Mouse (Mus musculus) adrenal gland, postnatal 14 days (tissue): ENCODE data around the gene Aldh4a1. TPM values are rescaled to one million over a fixed set of nuclear protein-coding genes. Genes with fewer than 3 reads are reported as not detected.

Source experiments
- DNase-seq: peaks from one replicate; pipeline ENCODE4 v3.0.0; 2021; ENCODE audit warnings: mixed read lengths
- total RNA-seq: library from RNA; stranded (reverse); gene quantifications from 2 replicates; pipeline ENCODE4 v1.2.3, GENCODE M21; 2021

The Aldh4a1 gene
- total RNA-seq, 1 experiment from 2014 or later = 97.6 TPM

GRCm38 (mm10) chr4:139623434-139624115, 909 bp downstream of the Aldh4a1 start:
- DNase-seq = no peak

DNA sequence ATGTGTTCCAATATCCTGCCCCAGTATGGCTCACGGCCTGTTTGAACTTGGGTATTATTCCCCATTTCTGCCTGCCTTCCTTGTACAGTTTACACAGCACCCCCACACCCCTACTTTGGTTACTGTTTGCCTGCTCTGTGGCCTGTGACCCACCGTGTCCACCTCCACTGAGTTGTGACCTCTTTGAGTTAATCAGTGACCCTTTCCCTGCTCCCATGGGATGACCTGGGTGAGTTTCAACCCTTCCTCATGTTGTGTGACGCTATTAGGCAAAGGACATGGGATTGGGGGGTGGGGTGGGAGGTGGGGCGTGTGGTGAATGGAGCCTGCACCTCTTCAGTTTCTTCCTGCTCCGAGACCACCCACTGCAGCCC, 1.4 kb downstream of the Aldh4a1 start:
- DNase-seq = no peak

DNA sequence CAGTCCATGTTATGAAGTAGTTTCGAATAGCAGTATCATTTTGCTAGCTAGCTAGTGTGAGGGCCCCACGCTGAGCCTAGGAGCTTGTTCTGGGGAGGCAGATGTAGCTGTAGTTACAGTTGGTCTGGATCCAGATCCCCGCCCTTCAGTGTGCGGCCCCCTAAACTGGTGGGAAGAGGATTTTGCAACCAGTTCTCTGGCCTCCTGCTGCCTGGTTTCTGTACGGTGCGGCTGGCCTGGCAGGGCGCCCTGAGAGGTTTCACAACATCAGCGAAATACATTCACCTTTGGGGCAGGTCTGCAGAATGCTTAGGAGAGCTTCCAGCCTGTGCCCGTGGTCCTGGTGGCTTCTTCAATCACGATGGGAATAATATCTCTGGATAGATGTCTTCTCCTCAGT, 2.0 kb downstream of the Aldh4a1 start:
- peak; percentile 61 for DNase-seq

GRCm38 (mm10) chr4:139627361-139627760, 4.7 kb downstream of the Aldh4a1 start:
- no peak for DNase-seq

GRCm38 (mm10) chr4:139630171-139630570, 7.5 kb downstream of the Aldh4a1 start:
- DNase-seq = no peak

- peak; percentile 51 for DNase-seq
Measured at GRCm38 (mm10) chr4:139631141-139631540, 8.5 kb downstream of the Aldh4a1 start.

- DNase-seq = no peak
Measured at GRCm38 (mm10) chr4:139631569-139632253, 9.0 kb downstream of the Aldh4a1 start.

- DNase-seq = no peak
Measured at GRCm38 (mm10) chr4:139632254-139632580, 9.6 kb downstream of the Aldh4a1 start.

GRCm38 (mm10) chr4:139636373-139636772, 13.7 kb downstream of the Aldh4a1 start:
- peak; percentile 86 for DNase-seq

DNA sequence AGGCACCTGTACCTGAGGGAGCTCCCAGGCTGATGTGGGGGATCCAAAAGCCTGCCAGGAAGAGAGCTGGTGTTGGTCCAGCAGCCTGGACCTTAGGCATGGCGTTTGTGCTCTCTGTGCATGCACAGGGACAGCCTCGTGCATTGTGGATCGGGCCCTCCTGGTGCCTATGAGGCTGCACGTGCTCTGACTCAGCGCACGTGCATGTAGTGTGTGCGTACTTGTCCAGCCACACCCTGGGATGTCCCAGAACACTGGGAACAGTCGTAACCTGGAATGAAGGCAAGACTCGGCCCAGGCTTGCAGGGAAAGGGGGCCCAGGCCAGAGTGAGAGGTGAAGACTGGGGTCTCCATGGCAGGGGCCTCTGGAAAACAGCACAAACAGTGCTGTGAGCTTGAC, 15.2 kb downstream of the Aldh4a1 start:
- no peak for DNase-seq

DNA sequence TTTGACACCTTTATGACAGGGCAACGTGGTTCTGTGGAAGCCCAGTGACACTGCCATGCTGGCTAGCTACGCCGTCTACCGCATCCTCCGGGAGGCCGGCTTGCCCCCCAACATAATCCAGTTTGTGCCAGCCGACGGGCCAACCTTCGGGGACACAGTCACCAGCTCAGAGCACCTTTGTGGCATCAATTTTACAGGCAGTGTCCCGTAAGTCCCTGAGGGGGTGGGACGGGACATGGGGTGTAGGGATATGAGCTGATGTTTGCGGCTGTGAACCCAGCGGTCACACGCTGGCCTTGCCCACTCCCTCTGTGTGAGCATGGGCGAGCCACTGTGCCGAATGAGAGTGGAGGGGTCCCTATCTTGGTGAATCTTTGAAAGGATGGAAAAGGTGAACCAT, 15.7 kb downstream of the Aldh4a1 start:
- no peak for DNase-seq

GRCm38 (mm10) chr4:139639801-139640200, 17.1 kb downstream of the Aldh4a1 start:
- DNase-seq = no peak

- DNase-seq = no peak
Measured at GRCm38 (mm10) chr4:139640333-139640732, 17.7 kb downstream of the Aldh4a1 start.

DNA sequence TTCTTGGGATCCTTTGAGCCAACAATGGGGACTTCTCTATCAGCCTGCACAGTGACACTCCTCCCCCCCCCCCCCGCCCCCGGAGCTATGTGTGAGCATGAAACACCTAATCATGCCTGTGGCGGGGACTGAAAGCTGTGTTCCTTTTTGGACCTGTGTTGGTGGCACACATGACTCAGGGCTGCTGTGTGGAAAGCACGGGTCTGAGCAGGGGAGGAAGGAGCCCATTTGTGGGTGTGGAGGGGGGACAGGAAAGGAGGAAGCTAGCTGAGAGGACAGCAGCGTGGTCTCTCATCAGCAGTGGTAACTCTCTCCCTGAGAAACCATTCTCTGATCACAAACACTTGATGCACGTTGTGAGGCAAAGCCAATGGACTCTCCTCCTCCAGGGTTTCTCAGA, 18.1 kb downstream of the Aldh4a1 start:
- DNase-seq = no peak

GRCm38 (mm10) chr4:139641829-139642425, 19.3 kb downstream of the Aldh4a1 start:
- peak; percentile 55 for DNase-seq

- DNase-seq = peak; percentile 90
Measured at GRCm38 (mm10) chr4:139643972-139644371, 21.3 kb downstream of the Aldh4a1 start.

DNA sequence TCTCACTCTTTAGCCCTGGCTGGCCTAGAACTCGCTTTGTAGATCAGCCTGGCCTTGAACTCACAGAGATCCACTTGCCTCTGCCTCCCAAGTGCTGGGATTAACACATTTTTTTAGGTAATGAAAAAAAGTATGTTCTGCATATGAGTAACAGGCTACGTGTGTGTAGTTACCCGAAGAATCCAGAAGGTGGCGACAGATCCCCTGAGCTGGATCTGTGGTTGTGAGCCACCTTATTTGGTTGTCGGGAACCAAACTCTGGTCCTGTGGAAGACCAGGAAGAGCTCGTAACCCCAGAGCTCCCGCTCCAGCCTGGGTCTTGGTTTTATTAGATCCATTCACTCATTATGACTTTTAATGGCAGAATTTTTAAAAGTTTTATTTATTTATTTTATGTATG, 24.2 kb downstream of the Aldh4a1 start:
- no peak for DNase-seq

DNA sequence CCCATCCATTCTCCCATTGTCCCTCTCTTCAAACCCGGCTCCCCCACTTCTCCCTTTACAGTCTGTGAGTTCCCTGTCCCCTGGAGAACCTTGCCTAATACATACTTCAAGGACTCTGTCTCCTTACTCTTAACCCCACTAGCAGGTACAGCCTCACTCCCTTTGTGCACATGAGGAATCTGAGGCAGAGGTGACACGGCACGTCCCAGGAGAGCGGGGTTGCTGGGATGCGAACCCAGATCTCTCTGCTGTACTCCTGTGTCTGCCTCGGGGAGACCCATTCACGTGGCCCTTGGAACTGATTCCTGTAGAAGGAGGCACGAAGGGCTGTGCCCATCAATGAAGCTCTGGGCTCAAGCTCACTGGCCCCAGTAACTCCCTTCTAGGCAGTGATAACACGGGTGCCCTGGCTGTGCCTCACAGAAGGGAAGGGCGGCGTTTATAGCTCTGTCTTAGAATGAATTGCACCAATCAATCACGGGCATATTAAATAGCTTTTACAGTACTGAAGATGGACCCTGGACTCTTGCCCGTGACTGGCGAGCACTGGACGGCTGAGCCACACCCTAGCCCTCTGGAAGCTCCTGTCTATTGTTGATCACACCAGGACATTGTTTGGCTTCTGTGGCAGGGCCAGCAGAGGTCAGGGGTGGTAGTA, 27.5 kb downstream of the Aldh4a1 start:
- DNase-seq = no peak

DNA sequence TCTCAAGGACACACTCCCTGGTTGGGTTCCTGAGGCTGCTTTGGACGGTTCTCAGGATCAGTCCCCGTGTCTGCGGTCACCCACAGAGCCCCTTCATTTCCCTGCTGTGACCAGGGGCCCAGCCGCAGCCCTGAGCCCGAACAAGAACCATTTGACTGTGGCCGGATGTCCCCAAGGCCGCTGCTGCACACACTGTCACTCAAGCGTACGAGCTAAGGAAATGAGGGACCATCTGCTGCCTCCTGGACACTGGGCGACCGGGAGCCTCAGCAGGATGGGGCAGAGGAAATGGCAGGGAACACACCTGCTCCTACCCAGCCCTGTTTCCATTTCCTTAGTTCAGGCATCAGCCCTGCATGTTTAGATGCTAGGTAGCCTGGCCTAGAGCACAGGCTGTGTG, 28.2 kb downstream of the Aldh4a1 start:
- no peak for DNase-seq

DNA sequence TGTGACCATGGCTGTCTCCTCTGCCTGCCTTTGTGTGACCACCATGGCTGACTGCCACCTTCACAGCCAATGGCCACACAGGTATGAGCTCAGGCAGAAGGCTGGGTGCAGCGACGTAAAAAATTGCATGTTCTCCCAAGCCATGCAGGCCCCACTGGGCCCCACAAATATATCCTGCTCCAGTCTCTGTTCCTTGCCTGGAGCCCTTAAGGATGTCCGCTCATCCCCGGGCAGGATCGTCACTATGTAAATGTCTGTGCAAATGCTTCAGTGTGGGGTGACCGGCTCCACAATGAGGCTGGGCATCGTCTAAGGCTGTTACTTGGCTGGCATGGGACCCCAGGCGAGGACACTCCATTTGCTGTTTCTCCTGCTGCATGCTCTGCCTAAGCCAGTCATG, 30.6 kb downstream of the Aldh4a1 start, which contains the start of gene Tas1r2:
TSS of gene Tas1r2 (plus strand) at position 301 of the 400 bp plus-strand sequence.
- DNase-seq = no peak

DNA sequence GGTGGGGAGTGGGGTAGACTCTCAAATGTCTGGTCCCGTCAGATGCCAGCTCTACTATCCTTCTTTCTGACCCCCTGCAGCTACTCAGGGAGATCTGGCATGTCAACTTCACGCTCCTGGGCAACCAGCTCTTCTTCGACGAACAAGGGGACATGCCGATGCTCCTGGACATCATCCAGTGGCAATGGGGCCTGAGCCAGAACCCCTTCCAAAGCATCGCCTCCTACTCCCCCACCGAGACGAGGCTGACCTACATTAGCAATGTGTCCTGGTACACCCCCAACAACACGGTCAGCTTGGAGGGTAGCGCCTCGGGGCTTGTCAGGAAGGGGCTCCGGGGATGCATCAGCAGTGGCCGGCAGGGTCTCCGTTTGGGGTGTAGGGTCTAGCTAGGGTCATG, 39.2 kb downstream of the Aldh4a1 start:
- no peak for DNase-seq

GRCm38 (mm10) chr4:139667632-139668031, 45.0 kb downstream of the Aldh4a1 start:
- no peak for DNase-seq

DNA sequence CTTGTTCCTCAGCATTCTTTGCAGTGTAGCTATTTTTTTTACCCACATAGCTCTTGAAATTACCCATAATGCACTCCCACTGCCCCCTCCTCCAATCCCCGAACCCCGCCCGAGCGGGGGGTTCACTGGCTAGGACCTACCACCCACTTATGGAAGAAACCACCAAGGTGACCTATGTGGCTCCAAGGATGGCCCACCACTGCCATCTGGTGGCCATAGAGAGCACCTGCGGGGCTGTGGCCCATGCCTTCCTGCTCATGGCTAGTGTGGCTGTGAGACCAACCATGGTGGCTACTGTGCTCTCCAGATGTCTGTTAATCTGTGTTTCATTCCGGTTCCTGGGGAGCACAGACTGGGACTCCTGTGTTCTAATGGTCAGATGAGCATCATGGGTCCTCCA, 47.2 kb downstream of the Aldh4a1 start:
- peak; percentile 69 for DNase-seq
